31 mouse cellular contexts compared by ENCODE assay signal in genomic region chr12:27826208-27826607, GRCm38 (mm10).
DNase-seq lines count a peak whose midpoint lies in the region; ATAC-seq lines count a peak whose summit lies in the region.
"Had no signal": no experiment of that assay in that cellular context is flagged by ENCODE, and none has a peak within 500 bp of the region (broad histone marks: within the 10 kb centered on the region; RNA-seq: fewer than 3 reads in every experiment).

No protein-coding gene starts in this region.

- H3K36me3 ChIP-seq in stomach, embryonic 14.5 days (ENCODE audit: control insufficient read depth, insufficient read depth, low read length), result no peaks in the 10 kb centered on the region
- H3K36me3 ChIP-seq in hindbrain, embryonic 16.5 days (ENCODE audit: control insufficient read depth, insufficient read depth, low read length), result no peaks in the 10 kb centered on the region
- H3K36me3 ChIP-seq: embryonic facial prominence, embryonic 13.5 days; hindbrain, embryonic 12.5 days; limb, embryonic 13.5 days; liver, embryonic 15.5 days; midbrain, embryonic 10.5 days; midbrain, embryonic 15.5 days; neural tube, embryonic 15.5 days had no signal

- peak; percentile 72; the same call in 1 of the 2 replicates for ATAC-seq in stomach, embryonic 14.5 days (ENCODE audit: insufficient number of reproducible peaks, insufficient read depth, low FRiP score, low read depth)
- no peak for ATAC-seq in hindbrain, embryonic 16.5 days
- ATAC-seq: forebrain, embryonic 16.5 days; intestine, embryonic 16.5 days; midbrain, embryonic 15.5 days had no signal

- no peaks in the 10 kb centered on the region for H3K27me3 ChIP-seq in stomach, embryonic 14.5 days (ENCODE audit: control insufficient read depth, insufficient read depth, low read length)
- H3K27me3 ChIP-seq in hindbrain, embryonic 16.5 days (replicated peaks; ENCODE audit: control insufficient read depth, insufficient read depth, low read length), result no peaks in the 10 kb centered on the region
- H3K27me3 ChIP-seq: embryonic facial prominence, embryonic 13.5 days; hindbrain, embryonic 12.5 days; limb, embryonic 13.5 days; liver, embryonic 15.5 days; midbrain, embryonic 15.5 days; neural tube, embryonic 15.5 days had no signal

- no peak overlapping the region for H3K4me2 ChIP-seq in stomach, embryonic 14.5 days (replicated peaks; ENCODE audit: low read depth, low read length)
- H3K4me2 ChIP-seq in hindbrain, embryonic 16.5 days (ENCODE audit: low read length), result no peak overlapping the region
- H3K4me2 ChIP-seq: embryonic facial prominence, embryonic 13.5 days; heart, embryonic 11.5 days; hindbrain, embryonic 12.5 days; limb, embryonic 13.5 days; liver, embryonic 15.5 days; midbrain, embryonic 15.5 days; neural tube, embryonic 15.5 days had no signal

- H3K4me3 ChIP-seq in stomach, embryonic 14.5 days (ENCODE audit: low read depth, low read length), result no peak overlapping the region
- no peak overlapping the region for H3K4me3 ChIP-seq in hindbrain, embryonic 16.5 days (ENCODE audit: low read length)
- H3K4me3 ChIP-seq: embryonic facial prominence, embryonic 13.5 days; erythroblast, embryonic 14.5 days; gastrocnemius, adult 2 months; hindbrain, embryonic 12.5 days; left cerebral cortex, adult 2 months; limb, embryonic 13.5 days; liver, embryonic 15.5 days; midbrain, embryonic 10.5 days; midbrain, embryonic 15.5 days; neural tube, embryonic 15.5 days had no signal

- no peaks in the 10 kb centered on the region for H3K4me1 ChIP-seq in stomach, embryonic 14.5 days (ENCODE audit: control insufficient read depth, insufficient read depth, low read length)
- no peaks in the 10 kb centered on the region for H3K4me1 ChIP-seq in hindbrain, embryonic 16.5 days (ENCODE audit: control insufficient read depth, insufficient read depth, low read depth, low read length)
- H3K4me1 ChIP-seq: embryonic facial prominence, embryonic 13.5 days; hindbrain, embryonic 12.5 days; limb, embryonic 13.5 days; liver, embryonic 15.5 days; midbrain, embryonic 10.5 days; neural tube, embryonic 15.5 days had no signal

- H3K9me3 ChIP-seq in stomach, embryonic 14.5 days (ENCODE audit: control insufficient read depth, low read depth, low read length), result no peaks in the 10 kb centered on the region
- no peaks in the 10 kb centered on the region for H3K9me3 ChIP-seq in hindbrain, embryonic 16.5 days (ENCODE audit: control insufficient read depth, low read length)
- H3K9me3 ChIP-seq: embryonic facial prominence, embryonic 13.5 days; hindbrain, embryonic 12.5 days; limb, embryonic 13.5 days; liver, embryonic 15.5 days; midbrain, embryonic 10.5 days; midbrain, embryonic 15.5 days; neural tube, embryonic 15.5 days had no signal

- 68% methylated on average over 5 of the region's 5 CpGs for WGBS in stomach, embryonic 14.5 days
- 78% methylated on average over 5 of the region's 5 CpGs for WGBS in hindbrain, embryonic 16.5 days

- peak; percentile 30 to 58 for DNase-seq in urinary bladder, adult 18-20 months (ENCODE audit: low spot score in 2 of 2)
- no peak for DNase-seq in urinary bladder, postnatal 10 days (ENCODE audit: low spot score)
- peak; percentile 5 for DNase-seq in lung, postnatal 10 days
- DNase-seq in urinary bladder, postnatal 36 days (ENCODE audit: low spot score in 2 of 2), result peak; percentile 49 to 63
- DNase-seq in layer of hippocampus, postnatal 25 days (ENCODE audit: extremely low spot score in 1 of 2, low spot score in 1 of 2), result no peak
- no peak for DNase-seq in kidney, adult 11 months
- DNase-seq: adrenal gland, postnatal 36 days; B cell, adult 2 months; cerebellum, adult 18-20 months; cerebellum, postnatal 10 days; gastrocnemius, adult 2 months; gastrocnemius, postnatal 36 days; heart, adult 18-20 months; heart, postnatal 36 days; kidney, adult 9 months; kidney, postnatal 14 days; thymus, postnatal 4 days had no signal

- H3K9ac ChIP-seq in stomach, embryonic 14.5 days (replicated peaks; ENCODE audit: low read depth, low read length), result no peak overlapping the region
- no peak overlapping the region for H3K9ac ChIP-seq in hindbrain, embryonic 16.5 days (ENCODE audit: low read depth, low read length)
- H3K9ac ChIP-seq: embryonic facial prominence, embryonic 13.5 days; hindbrain, embryonic 12.5 days; limb, embryonic 13.5 days; liver, embryonic 15.5 days; midbrain, embryonic 15.5 days; neural tube, embryonic 15.5 days had no signal

- H3K27ac ChIP-seq in stomach, embryonic 14.5 days (ENCODE audit: low read length), result no peak overlapping the region
- no peak overlapping the region for H3K27ac ChIP-seq in hindbrain, embryonic 16.5 days (ENCODE audit: low read depth, low read length)
- H3K27ac ChIP-seq: embryonic facial prominence, embryonic 13.5 days; gastrocnemius, adult 2 months; hindbrain, embryonic 12.5 days; left cerebral cortex, adult 2 months; limb, embryonic 13.5 days; liver, embryonic 15.5 days; midbrain, embryonic 10.5 days; midbrain, embryonic 15.5 days; neural tube, embryonic 15.5 days had no signal

Comparison
In these comparisons a context has a peak if more than half of its experiments do, and no peak if none do; other contexts are left out.
1. DNase-seq: peak in urinary bladder, adult 18-20 months (2 of 2), lung, postnatal 10 days (single experiment) and urinary bladder, postnatal 36 days (2 of 2); none in urinary bladder, postnatal 10 days (single experiment), layer of hippocampus, postnatal 25 days (0 of 2) and kidney, adult 11 months (single experiment).